Mouse (Mus musculus) fibroblast of lung, adult 2 months (primary cell): ENCODE results near the gene D030056L22Rik.
"Not testable (repeated sequence)": the region's sequence is repeated elsewhere in the genome, so short reads cannot be mapped to it uniquely, and the experiment has no call there.

ENCODE experiments used
- DNase-seq: peaks from one replicate; pipeline ENCODE4 v3.0.0-alpha.2; 2011; ENCODE audit warnings: low read depth

Gene D030056L22Rik

GRCm38 (mm10) chr19:18712866-18713300 is at the start of gene D030056L22Rik:
Gene D030056L22Rik, plus strand, starts transcription at chr19:18713193.
- DNase-seq = peak; percentile 83

- no peak for DNase-seq
Observed at GRCm38 (mm10) chr19:18663904-18664303, 49.1 kb upstream of the D030056L22Rik start.

- no peak for DNase-seq
Observed at GRCm38 (mm10) chr19:18666966-18667365, 46.0 kb upstream of the D030056L22Rik start.

- no peak for DNase-seq
Observed at GRCm38 (mm10) chr19:18669551-18669950, 43.4 kb upstream of the D030056L22Rik start.

GRCm38 (mm10) chr19:18670608-18671007 is 42.4 kb upstream of the D030056L22Rik start, which contains the start of gene Carnmt1:
Gene Carnmt1, plus strand, starts transcription at chr19:18670764.
- peak; percentile 96 for DNase-seq

GRCm38 (mm10) chr19:18671056-18671741 is 41.8 kb upstream of the D030056L22Rik start:
- no peak for DNase-seq

- DNase-seq = no peak
Observed at GRCm38 (mm10) chr19:18672498-18672897, 40.5 kb upstream of the D030056L22Rik start.

- DNase-seq = no peak
Observed at GRCm38 (mm10) chr19:18673116-18673515, 39.9 kb upstream of the D030056L22Rik start.

GRCm38 (mm10) chr19:18682142-18682541 is 30.9 kb upstream of the D030056L22Rik start:
- no peak for DNase-seq

GRCm38 (mm10) chr19:18687556-18687955 is 25.4 kb upstream of the D030056L22Rik start:
- DNase-seq = peak; percentile 32

GRCm38 (mm10) chr19:18692176-18692575 is 20.8 kb upstream of the D030056L22Rik start:
- no peak for DNase-seq

- DNase-seq = no peak
Observed at GRCm38 (mm10) chr19:18692768-18693167, 20.2 kb upstream of the D030056L22Rik start.

GRCm38 (mm10) chr19:18695116-18695515 is 17.9 kb upstream of the D030056L22Rik start:
- DNase-seq = no peak

GRCm38 (mm10) chr19:18695552-18695951 is 17.4 kb upstream of the D030056L22Rik start:
- no peak for DNase-seq

- no peak for DNase-seq
Observed at GRCm38 (mm10) chr19:18708101-18708500, 4.9 kb upstream of the D030056L22Rik start.

GRCm38 (mm10) chr19:18710903-18711302 is 2.1 kb upstream of the D030056L22Rik start:
- no peak for DNase-seq

- no peak for DNase-seq
Observed at GRCm38 (mm10) chr19:18711589-18711988, 1.4 kb upstream of the D030056L22Rik start.

- no peak for DNase-seq
Observed at GRCm38 (mm10) chr19:18712153-18712865, 684 bp upstream of the D030056L22Rik start.

- DNase-seq = not testable (repeated sequence)
Observed at GRCm38 (mm10) chr19:18713357-18713756, 364 bp downstream of the D030056L22Rik start.

- DNase-seq = peak; percentile 62
Observed at GRCm38 (mm10) chr19:18716374-18716773, 3.4 kb downstream of the D030056L22Rik start.

GRCm38 (mm10) chr19:18720337-18720736 is 7.3 kb downstream of the D030056L22Rik start:
- DNase-seq = no peak

- no peak for DNase-seq
Observed at GRCm38 (mm10) chr19:18725186-18725585, 12.2 kb downstream of the D030056L22Rik start.

GRCm38 (mm10) chr19:18730255-18730654 is 17.3 kb downstream of the D030056L22Rik start:
- no peak for DNase-seq
